Mouse (Mus musculus) intestine, postnatal 0 days (tissue): Measurements from ENCODE around the gene Usp2. TPM values are rescaled to one million over a fixed set of nuclear protein-coding genes. Genes with fewer than 3 reads are reported as not detected.

Experiments
- ATAC-seq: fragments of 200-750 bp; cut with Nextera tagmentation; 2 replicates; pipeline ENCODE4 v1.8.0; 2017; ENCODE audit warnings: mild to moderate bottlenecking, moderate TSS enrichment, moderate library complexity
- H3K27ac ChIP-seq: fragments of 300-500 bp; sonication (generic); 2 replicates; pipeline ENCODE4 v1.5.1; 2014; ENCODE audit warnings: mild to moderate bottlenecking, low read depth, low read length, moderate library complexity
- H3K27me3 ChIP-seq: fragments of 300-500 bp; sonication (generic); replicated peaks from 2 replicates; pipeline ENCODE4 v1.6.1; 2014; ENCODE audit warnings: low read length, mixed read lengths; ENCODE audit not compliant: control insufficient read depth, insufficient read depth
- H3K36me3 ChIP-seq: fragments of 300-500 bp; sonication (generic); 2 replicates; pipeline ENCODE4 v1.6.1; 2014; ENCODE audit warnings: mild to moderate bottlenecking, moderate library complexity; ENCODE audit not compliant: control insufficient read depth, insufficient read depth
- H3K4me1 ChIP-seq: fragments of 300-500 bp; sonication (generic); replicated peaks from 2 replicates; pipeline ENCODE4 v1.6.1; 2014; ENCODE audit warnings: antibody characterized with exemption, low read length, mixed read lengths; ENCODE audit not compliant: control insufficient read depth, insufficient read depth
- H3K4me2 ChIP-seq: fragments of 300-500 bp; sonication (generic); replicated peaks from 2 replicates; pipeline ENCODE4 v1.6.1; 2014; ENCODE audit warnings: low read depth, mild to moderate bottlenecking, moderate library complexity
- H3K4me3 ChIP-seq: fragments of 300-500 bp; sonication (generic); 2 replicates; pipeline ENCODE4 v1.5.1; 2014; ENCODE audit warnings: low read depth, low read length
- H3K9ac ChIP-seq: fragments of 300-500 bp; sonication (generic); 2 replicates; pipeline ENCODE4 v1.6.1; 2014; ENCODE audit warnings: mild to moderate bottlenecking, low read depth, low read length
- H3K9me3 ChIP-seq: fragments of 300-500 bp; sonication (generic); 2 replicates; pipeline ENCODE4 v1.6.1; 2016; ENCODE audit warnings: mixed run types; ENCODE audit not compliant: control insufficient read depth
- CTCF ChIP-seq: sonication (generic); IDR thresholded peaks from 2 replicates; pipeline ENCODE4 v1.5.1; 2016; ENCODE audit warnings: low read depth, mild to moderate bottlenecking, control low read depth, antibody characterized with exemption, moderate library complexity
- WGBS: fragments of 180-500 bp; shearing (Covaris S2); extraction: QIAGEN DNeasy Blood & Tissue Kit; methylation state at CpG from one replicate; pipeline ENCODE4 v1.1.7; 2014; 5-methylcytosine and 5-hydroxymethylcytosine counted together
- polyA plus RNA-seq: library from polyadenylated mRNA; unstranded; fragments of >200 nt; fragmentation: Nextera tagmentation; extraction: Ambion mirVana; gene quantifications from 2 replicates; pipeline ENCODE4 v1.2.1, GENCODE M21; 2015

Gene Usp2
- polyA plus RNA-seq, 1 experiment from 2014 or later, result 10.4 TPM

GRCm38 (mm10) chr9:44113105-44113789 lies 46.4 kb downstream of the Usp2 start, which contains the start of the genes Gm49380 and Rnf26:
Gene Gm49380 (minus strand): TSS chr9:44113500.
Gene Rnf26 (minus strand): TSS chr9:44113517.
- Histone ChIP-seq H3K4me2 (peak within 1 kb of the TSS; percentile 70), H3K9ac (peak within 1 kb of the TSS; percentile 70), H3K9me3 (no peaks in the 10 kb centered on the region), H3K27ac (peak within 1 kb of the TSS; percentile 46; the same call in 1 of the 2 replicates), H3K27me3 (no peaks in the 10 kb centered on the region), H3K36me3 (no peaks in the 10 kb centered on the region), H3K4me3 (peak within 1 kb of the TSS; percentile 81), H3K4me1 (no peaks in the 10 kb centered on the region)
- WGBS, result under 1% methylated on average over 49 of the region's 51 CpGs
- peak; percentile 96 for ATAC-seq
- TF ChIP-seq CTCF, result no peak; the same call in 1 of the 2 replicates

- Histone ChIP-seq H3K4me2 (no peak overlapping the region), H3K4me3 (no peak overlapping the region), H3K9me3 (no peaks in the 10 kb centered on the region), H3K27ac (no peak overlapping the region), H3K36me3 (no peaks in the 10 kb centered on the region), H3K9ac (no peak overlapping the region), H3K4me1 (no peaks in the 10 kb centered on the region), H3K27me3 (no peaks in the 10 kb centered on the region)
- ATAC-seq, result no peak
- WGBS, result 60% methylated on average over 2 of the region's 2 CpGs
- TF ChIP-seq CTCF, result no peak
These were observed 47.6 kb downstream of the Usp2 start for GRCm38 (mm10) chr9:44114453-44114852.

- 90% methylated on average over 9 of the region's 9 CpGs for WGBS
- no peaks in the 10 kb centered on the region for H3K9me3 ChIP-seq
- no peak for ATAC-seq
- H3K27ac ChIP-seq, result no peak overlapping the region
- TF ChIP-seq CTCF, result no peak
- H3K4me3 ChIP-seq, result no peak overlapping the region
- no peaks in the 10 kb centered on the region for H3K36me3 ChIP-seq
- H3K4me2 ChIP-seq, result no peak overlapping the region
- H3K27me3 ChIP-seq, result no peaks in the 10 kb centered on the region
- no peaks in the 10 kb centered on the region for H3K4me1 ChIP-seq
- no peak overlapping the region for H3K9ac ChIP-seq
These were observed 48.8 kb downstream of the Usp2 start for GRCm38 (mm10) chr9:44115599-44115998.

- TF ChIP-seq CTCF, result peak; percentile 46
- no peaks in the 10 kb centered on the region for H3K4me1 ChIP-seq
- no peak for ATAC-seq
- H3K4me3 ChIP-seq, result no peak overlapping the region
- no peaks in the 10 kb centered on the region for H3K36me3 ChIP-seq
- H3K4me2 ChIP-seq, result no peak overlapping the region
- no peaks in the 10 kb centered on the region for H3K27me3 ChIP-seq
- no peak overlapping the region for H3K9ac ChIP-seq
- no peaks in the 10 kb centered on the region for H3K9me3 ChIP-seq
- no peak overlapping the region for H3K27ac ChIP-seq
- 88% methylated on average over 4 of the region's 4 CpGs for WGBS
These were observed 49.4 kb downstream of the Usp2 start for GRCm38 (mm10) chr9:44116182-44116581.

- no peak overlapping the region for H3K27ac ChIP-seq
- no peaks in the 10 kb centered on the region for H3K36me3 ChIP-seq
- H3K4me2 ChIP-seq, result no peak overlapping the region
- H3K27me3 ChIP-seq, result no peaks in the 10 kb centered on the region
- TF ChIP-seq CTCF, result peak; percentile 73
- no peak overlapping the region for H3K4me3 ChIP-seq
- H3K9ac ChIP-seq, result no peak overlapping the region
- no peaks in the 10 kb centered on the region for H3K4me1 ChIP-seq
- H3K9me3 ChIP-seq, result no peaks in the 10 kb centered on the region
- WGBS, result 58% methylated on average over 5 of the region's 5 CpGs
- no peak for ATAC-seq
These were observed 52.2 kb downstream of the Usp2 start for GRCm38 (mm10) chr9:44119011-44119410.

- no peak for ATAC-seq
- Histone ChIP-seq H3K36me3 (no peaks in the 10 kb centered on the region), H3K9ac (no peak overlapping the region), H3K4me2 (no peak overlapping the region), H3K27ac (no peak overlapping the region), H3K4me1 (no peaks in the 10 kb centered on the region), H3K9me3 (no peaks in the 10 kb centered on the region), H3K27me3 (no peaks in the 10 kb centered on the region), H3K4me3 (no peak overlapping the region)
- no peak for TF ChIP-seq CTCF
- WGBS, result 68% methylated on average over 8 of the region's 8 CpGs
These were observed 53.2 kb downstream of the Usp2 start for GRCm38 (mm10) chr9:44119948-44120465.
